ENCODE assay signal across 30 mouse cellular contexts in the genomic region with DNA sequence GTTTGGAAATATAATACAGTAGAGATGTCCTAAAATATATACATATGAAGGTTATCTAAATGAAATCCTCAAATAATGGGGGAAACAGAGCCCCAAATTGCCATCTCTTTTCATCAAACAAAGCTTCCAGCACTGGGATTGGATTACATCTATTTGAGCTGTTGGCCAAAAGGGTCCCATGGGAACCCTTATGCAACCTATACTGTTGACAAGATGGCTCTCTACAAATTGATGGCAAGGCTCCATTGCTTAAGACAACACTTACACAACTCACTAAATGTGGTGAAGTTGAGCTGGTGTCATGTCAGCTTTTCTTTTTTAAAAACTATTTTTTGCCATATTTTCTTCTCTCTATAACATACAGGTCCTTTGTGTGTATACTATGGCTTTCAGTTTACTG.
"Had no signal": no experiment of that assay in that cellular context is flagged by ENCODE, and none has a peak within 500 bp of the region (broad histone marks: within the 10 kb centered on the region; RNA-seq: fewer than 3 reads in every experiment).

No protein-coding gene starts in this region.

- H3K4me3 ChIP-seq: left cerebral cortex, adult 2 months; limb, embryonic 13.5 days; limb, embryonic 15.5 days; liver, embryonic 12.5 days; liver, embryonic 13.5 days; liver, embryonic 15.5 days; lung, embryonic 15.5 days; megakaryocyte, embryonic 14.5 days; midbrain, embryonic 10.5 days; midbrain, embryonic 12.5 days; midbrain, embryonic 13.5 days; midbrain, embryonic 15.5 days; myocyte had no signal

- H3K27me3 ChIP-seq: limb, embryonic 13.5 days; limb, embryonic 15.5 days; lung, embryonic 15.5 days; megakaryocyte, embryonic 14.5 days; midbrain, embryonic 12.5 days; midbrain, embryonic 13.5 days; midbrain, embryonic 15.5 days had no signal

- DNase-seq: left cerebral cortex, postnatal 4 days; liver; liver, embryonic 13.5 days; liver, postnatal 0 days; lung, adult 18-20 months; lung, adult 2 months; lung, embryonic 14.5 days; lung, postnatal 10 days; lung, postnatal 14 days; lung, postnatal 36 days; lung, postnatal 4 days; midbrain, embryonic 14.5 days had no signal

- H3K36me3 ChIP-seq: limb, embryonic 15.5 days; liver, embryonic 13.5 days; liver, embryonic 15.5 days; lung, embryonic 15.5 days; midbrain, embryonic 12.5 days; midbrain, embryonic 13.5 days; midbrain, embryonic 15.5 days had no signal

- H3K9ac ChIP-seq: limb, embryonic 13.5 days; limb, embryonic 15.5 days; liver, embryonic 12.5 days; liver, embryonic 13.5 days; liver, embryonic 14.5 days; liver, embryonic 15.5 days; liver, postnatal 0 days; lung, embryonic 14.5 days; lung, embryonic 15.5 days; midbrain, embryonic 12.5 days; midbrain, embryonic 13.5 days; midbrain, embryonic 15.5 days had no signal

- H3K9me3 ChIP-seq: limb, embryonic 13.5 days; limb, embryonic 15.5 days; liver, embryonic 12.5 days; liver, embryonic 13.5 days; liver, embryonic 15.5 days; lung, embryonic 15.5 days; megakaryocyte, embryonic 14.5 days; midbrain, embryonic 10.5 days; midbrain, embryonic 12.5 days; midbrain, embryonic 13.5 days; midbrain, embryonic 15.5 days had no signal

- ATAC-seq: liver, embryonic 12.5 days; liver, postnatal 0 days; lung, postnatal 0 days; midbrain, embryonic 13.5 days; midbrain, embryonic 15.5 days; midbrain, embryonic 16.5 days had no signal

- H3K4me2 ChIP-seq: limb, embryonic 13.5 days; limb, embryonic 15.5 days; liver, embryonic 11.5 days; liver, embryonic 12.5 days; liver, embryonic 13.5 days; liver, embryonic 15.5 days; lung, embryonic 14.5 days; lung, embryonic 15.5 days; midbrain, embryonic 11.5 days; midbrain, embryonic 12.5 days; midbrain, embryonic 13.5 days; midbrain, embryonic 15.5 days had no signal

- H3K27ac ChIP-seq: left cerebral cortex, adult 2 months; limb, embryonic 13.5 days; limb, embryonic 15.5 days; liver, embryonic 12.5 days; liver, embryonic 13.5 days; liver, embryonic 14.5 days; liver, embryonic 15.5 days; lung, embryonic 15.5 days; macrophage; midbrain, embryonic 10.5 days; midbrain, embryonic 12.5 days; midbrain, embryonic 13.5 days; midbrain, embryonic 15.5 days had no signal
